Comparison of ENCODE assay signal across 8 mouse cellular contexts in genomic region chr11:87984571-87984970, GRCm38 (mm10). TPM values are rescaled to one million over a fixed set of nuclear protein-coding genes. Genes with fewer than 3 reads are reported as not detected.
DNase-seq lines count a peak whose midpoint lies in the region; ATAC-seq and TF ChIP-seq lines count a peak whose summit lies in the region.

No protein-coding gene starts in this region.

- peak overlapping the region; percentile 87 for H3K4me2 ChIP-seq in forebrain, embryonic 13.5 days
- peak overlapping the region; percentile 93 for H3K4me2 ChIP-seq in hindbrain, embryonic 16.5 days (ENCODE audit: low read length)
- peak overlapping the region; percentile 93 for H3K4me2 ChIP-seq in midbrain, embryonic 13.5 days (replicated peaks)

- H3K9ac ChIP-seq in forebrain, embryonic 13.5 days: 0 out of 2 replicates have a peak overlapping the region, but pooled peaks have one; percentile 99
- H3K9ac ChIP-seq in hindbrain, embryonic 16.5 days (ENCODE audit: low read depth, low read length): peak overlapping the region; percentile 26; the same call in 1 of the 2 replicates
- peak overlapping the region; percentile 96 for H3K9ac ChIP-seq in midbrain, embryonic 13.5 days (replicated peaks)

- TF ChIP-seq CTCF in layer of hippocampus, adult 2 months (conservative IDR thresholded peaks at IDR 0.05): no peak

- no peak overlapping the region for H3K27ac ChIP-seq in layer of hippocampus, adult 2 months
- peak overlapping the region; percentile 0; the same call in 1 of the 2 replicates for H3K27ac ChIP-seq in forebrain, embryonic 13.5 days
- H3K27ac ChIP-seq in hindbrain, embryonic 16.5 days (ENCODE audit: low read depth, low read length): no peak overlapping the region
- H3K27ac ChIP-seq in midbrain, embryonic 13.5 days: no peak overlapping the region

- DNase-seq in layer of hippocampus, adult 2 months (ENCODE audit: low spot score in 2 of 2): no peak
- DNase-seq in layer of hippocampus, adult 9-10 months (ENCODE audit: low spot score): no peak
- no peak for DNase-seq in thymus, postnatal 10 days (ENCODE audit: low spot score in 2 of 2)
- no peak for DNase-seq in c-Kit-positive CD71-positive TER-119-positive erythroid progenitor cells, embryonic 14.5 days (ENCODE audit: low spot score)
- DNase-seq in cerebellum, postnatal 4 days (ENCODE audit: low spot score in 2 of 2): no peak

- H3K4me3 ChIP-seq in layer of hippocampus, adult 2 months: peak overlapping the region; percentile 63
- H3K4me3 ChIP-seq in forebrain, embryonic 13.5 days: peak overlapping the region; percentile 100
- peak overlapping the region; percentile 95; the same call in 1 of the 2 replicates for H3K4me3 ChIP-seq in hindbrain, embryonic 16.5 days (ENCODE audit: low read length)
- peak overlapping the region; percentile 91 for H3K4me3 ChIP-seq in midbrain, embryonic 13.5 days (replicated peaks)

- peaks cover 36% of the 10 kb centered on the region for H3K4me1 ChIP-seq in forebrain, embryonic 13.5 days
- peaks cover 35% of the 10 kb centered on the region for H3K4me1 ChIP-seq in hindbrain, embryonic 16.5 days (ENCODE audit: control insufficient read depth, insufficient read depth, low read depth, low read length)
- H3K4me1 ChIP-seq in midbrain, embryonic 13.5 days (replicated peaks): peaks cover 51% of the 10 kb centered on the region

- ATAC-seq in forebrain, embryonic 13.5 days: no peak
- no peak for ATAC-seq in hindbrain, embryonic 16.5 days
- ATAC-seq in midbrain, embryonic 13.5 days: no peak

- H3K27me3 ChIP-seq in forebrain, embryonic 13.5 days: no peaks in the 10 kb centered on the region
- H3K27me3 ChIP-seq in hindbrain, embryonic 16.5 days (replicated peaks; ENCODE audit: control insufficient read depth, insufficient read depth, low read length): no peaks in the 10 kb centered on the region
- no peaks in the 10 kb centered on the region for H3K27me3 ChIP-seq in midbrain, embryonic 13.5 days

- H3K9me3 ChIP-seq in forebrain, embryonic 13.5 days (replicated peaks): no peaks in the 10 kb centered on the region
- H3K9me3 ChIP-seq in hindbrain, embryonic 16.5 days (ENCODE audit: control insufficient read depth, low read length): no peaks in the 10 kb centered on the region
- H3K9me3 ChIP-seq in midbrain, embryonic 13.5 days: no peaks in the 10 kb centered on the region

- peaks cover 44% of the 10 kb centered on the region for H3K36me3 ChIP-seq in forebrain, embryonic 13.5 days (ENCODE audit: poor library complexity, severe bottlenecking)
- H3K36me3 ChIP-seq in hindbrain, embryonic 16.5 days (ENCODE audit: control insufficient read depth, insufficient read depth, low read length): peaks cover 15% of the 10 kb centered on the region
- H3K36me3 ChIP-seq in midbrain, embryonic 13.5 days: peaks cover 44% of the 10 kb centered on the region

- whole genome bisulfite sequencing in forebrain, embryonic 13.5 days: 85% methylated on average over 3 of the region's 3 CpGs
- WGBS in hindbrain, embryonic 16.5 days: 63% methylated on average over 3 of the region's 3 CpGs
- 83% methylated on average over 3 of the region's 3 CpGs for WGBS in midbrain, embryonic 13.5 days

RNA-seq across cellular contexts. Expression of gene Dynll2, which starts 2.8 kb away (rescaled TPM):
- 100 to 1,000 TPM; 447 to 467 TPM for total RNA-seq in layer of hippocampus, adult 2 months (2021)
- polyA plus RNA-seq in forebrain, embryonic 13.5 days (2015; fragmentation: Nextera tagmentation; extraction: Ambion mirVana): 32.4 and 37.0 TPM in 2 replicates
- 54.5 and 54.6 TPM in 2 replicates for polyA plus RNA-seq in hindbrain, embryonic 16.5 days (2015; fragmentation: Nextera tagmentation; extraction: Ambion mirVana)
- polyA plus RNA-seq in midbrain, embryonic 13.5 days (2015; fragmentation: Nextera tagmentation; extraction: Ambion mirVana): 43.3 and 52.5 TPM in 2 replicates

Comparison
In these comparisons a context has a peak if more than half of its experiments do, and no peak if none do; other contexts are left out.
1. H3K9ac ChIP-seq: peak in every context shown above with its lines; median percentile 99 in forebrain, embryonic 13.5 days; 96 in midbrain, embryonic 13.5 days; 26 in hindbrain, embryonic 16.5 days.